Mouse (Mus musculus) telencephalon, adult 2 months (tissue): ENCODE measurements around the gene Slc25a35.
"Not testable (repeated sequence)": the region's sequence is repeated elsewhere in the genome, so short reads cannot be mapped to it uniquely, and the experiment has no call there.

Experiments
- DNase-seq: peaks from one replicate; pipeline ENCODE4 v3.0.0-alpha.2; 2011; ENCODE audit warnings: low read depth, low spot score

The Slc25a35 gene

DNA sequence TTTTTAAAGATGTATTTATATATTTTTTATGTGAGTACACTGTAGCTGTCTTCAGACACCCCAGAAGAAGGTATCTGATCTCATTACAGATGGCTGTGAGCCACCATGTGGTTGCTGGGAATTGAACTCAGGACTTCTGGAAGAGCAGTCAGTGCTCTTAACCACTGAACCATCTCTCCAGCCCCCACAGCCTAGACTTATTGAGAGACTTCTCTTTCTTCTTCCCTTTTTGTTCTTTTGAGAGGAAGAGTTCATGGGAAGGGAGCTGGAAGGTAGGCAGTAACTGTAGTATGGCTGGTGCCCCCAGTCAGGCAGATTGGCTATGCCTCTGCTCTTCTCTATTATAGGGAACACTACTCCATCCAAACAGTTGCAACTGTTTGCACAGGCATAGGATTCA, 38.6 kb downstream of the Slc25a35 start:
- not testable (repeated sequence) for DNase-seq

DNA sequence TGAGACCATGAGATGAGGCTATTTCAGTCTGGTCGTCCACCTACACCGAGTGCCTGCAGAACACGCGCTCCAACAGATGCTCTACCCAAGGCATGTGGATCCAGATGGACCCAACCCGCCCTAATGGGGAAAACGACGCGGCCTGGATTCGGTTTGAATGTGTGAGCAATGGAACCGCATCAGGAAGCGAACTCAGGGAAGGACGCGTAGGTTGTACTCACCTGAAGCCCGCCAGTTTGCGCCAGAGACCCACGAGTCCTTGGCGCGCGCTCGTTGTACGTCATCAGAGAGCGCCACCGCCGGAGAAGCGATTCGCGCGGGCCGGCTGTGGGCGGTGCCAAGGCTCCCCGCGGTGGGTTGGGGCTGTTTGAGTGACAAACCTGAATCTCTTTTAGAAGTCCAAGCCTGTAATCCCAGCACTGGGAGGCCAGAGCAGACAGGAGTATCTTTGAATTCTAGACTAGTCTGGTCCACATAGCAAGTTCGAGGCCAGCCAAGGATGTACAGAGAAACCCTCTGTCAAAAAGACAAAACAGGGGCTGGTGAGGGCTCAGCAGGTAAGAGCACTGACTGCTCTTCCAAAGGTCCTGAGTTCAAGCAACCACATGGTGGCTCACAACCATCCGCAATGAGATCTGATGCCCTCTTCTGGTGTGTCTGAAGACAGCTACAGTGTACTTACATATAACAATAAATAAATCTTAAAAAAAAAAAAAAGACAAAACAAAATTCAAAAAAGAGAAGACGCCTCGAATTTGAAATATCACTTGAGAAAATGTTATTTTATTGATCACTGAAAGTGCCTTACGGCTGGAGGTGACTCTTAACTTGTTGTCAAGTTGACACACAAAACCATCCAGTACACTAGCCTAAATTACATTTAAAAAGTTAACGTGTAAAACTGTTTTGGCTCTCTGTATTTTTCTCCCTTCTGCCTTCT, 40.5 kb downstream of the Slc25a35 start, which contains the start of gene Pfas:
Gene Pfas, minus strand, starts transcription at position 279 of the 940 bp plus-strand sequence.
- DNase-seq, result peak; percentile 77

- DNase-seq, result no peak
These were observed 41.6 kb downstream of the Slc25a35 start for GRCm38 (mm10) chr11:69009508-69009907.

GRCm38 (mm10) chr11:69010400-69011323, 42.7 kb downstream of the Slc25a35 start:
- DNase-seq, result no peak

DNA sequence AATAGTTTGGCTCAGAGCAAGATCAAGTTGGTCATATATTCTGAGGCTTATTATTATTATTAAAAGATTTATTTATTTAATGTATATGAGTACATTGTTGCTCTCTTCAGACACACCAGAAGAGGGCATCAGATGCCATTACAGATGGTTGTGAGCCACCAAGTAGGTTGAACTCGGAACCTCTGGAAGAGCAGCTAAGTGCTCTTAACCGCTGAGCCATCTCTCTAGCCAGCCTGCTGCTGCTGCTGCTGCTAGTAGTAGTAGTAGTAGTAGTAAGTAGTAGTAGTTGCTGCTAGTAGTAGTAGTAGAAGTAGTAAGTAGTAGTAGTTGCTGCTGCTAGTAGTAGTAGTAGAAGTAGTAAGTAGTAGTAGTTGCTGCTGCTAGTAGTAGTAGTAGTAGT, 43.5 kb downstream of the Slc25a35 start:
- DNase-seq, result not testable (repeated sequence)

- peak; percentile 93 for DNase-seq
These were observed 44.2 kb downstream of the Slc25a35 start for GRCm38 (mm10) chr11:69012071-69012601.

GRCm38 (mm10) chr11:69015644-69016441, 47.9 kb downstream of the Slc25a35 start, which contains the start of gene Ctc1:
Ctc1 (plus strand) TSS chr11:69015911.
- peak; percentile 89 for DNase-seq

DNA sequence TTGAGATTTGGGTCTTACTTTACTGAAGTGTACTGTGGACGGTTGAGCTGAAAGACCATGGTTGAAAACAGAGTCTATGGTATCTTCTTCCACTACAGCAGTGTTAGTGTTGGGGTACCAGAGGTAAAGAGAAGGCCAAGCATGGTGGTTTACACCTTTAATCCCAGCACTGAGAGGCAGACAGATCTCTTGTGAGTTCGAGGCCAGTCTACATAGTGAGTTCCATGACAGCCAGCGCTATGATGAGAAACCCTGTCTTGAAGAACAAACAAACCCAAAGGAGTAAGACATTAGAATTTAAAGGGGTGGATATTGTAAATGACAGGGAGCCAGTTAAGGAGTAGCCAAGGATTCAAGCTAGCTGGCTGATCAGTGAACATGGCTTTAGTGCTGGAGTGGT, 48.8 kb downstream of the Slc25a35 start:
- no peak for DNase-seq

GRCm38 (mm10) chr11:69020691-69021090, 52.8 kb downstream of the Slc25a35 start:
- DNase-seq, result no peak
